Mouse (Mus musculus) right cerebral cortex, postnatal 4 days (tissue): ENCODE results near the gene Lrrc52.

Experiments used
- DNase-seq: peaks from one replicate; pipeline ENCODE4 v3.0.0-alpha.2; 2022

The Lrrc52 gene

DNA sequence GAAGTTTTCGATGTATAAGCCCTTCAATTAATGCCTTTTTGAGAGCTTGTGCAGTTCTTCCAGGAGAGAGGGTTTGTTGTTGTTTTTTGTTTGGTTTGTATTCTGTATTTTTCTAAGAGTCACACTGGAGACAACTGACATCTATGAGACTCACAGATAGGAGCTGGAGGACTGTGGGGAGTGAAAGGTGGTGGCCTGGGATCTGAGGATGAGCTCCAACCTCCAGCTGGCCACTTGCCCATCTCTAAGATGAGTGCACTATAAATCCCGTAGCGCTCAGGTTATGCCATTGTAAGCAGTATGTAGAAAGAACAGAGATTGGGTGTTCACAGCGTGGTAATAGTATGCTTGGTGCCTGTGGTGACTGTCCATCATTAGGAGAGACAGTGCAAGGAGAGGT is 31.6 kb downstream of the Lrrc52 start:
- no peak for DNase-seq

GRCm38 (mm10) chr1:167430976-167431676 is 35.5 kb downstream of the Lrrc52 start:
- no peak for DNase-seq

DNA sequence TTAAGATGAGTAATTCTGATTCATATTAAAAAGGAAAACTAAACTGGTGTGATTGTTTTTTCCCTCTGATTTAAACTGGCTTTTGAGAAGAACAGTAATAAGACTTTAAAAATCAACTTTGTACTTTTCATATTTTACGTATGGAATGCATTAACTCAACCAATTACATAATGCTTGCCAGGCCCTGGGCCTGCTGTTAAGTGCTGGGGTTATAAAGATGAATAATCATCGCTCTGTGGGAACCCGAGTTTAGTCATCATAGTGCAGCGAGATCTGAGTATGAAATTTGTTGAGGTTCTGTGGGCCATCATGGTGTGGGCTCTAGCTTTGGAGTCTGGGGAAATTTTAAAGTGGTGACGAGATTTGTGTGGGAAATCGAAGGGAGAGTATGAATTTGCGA is 39.9 kb downstream of the Lrrc52 start:
- no peak for DNase-seq

GRCm38 (mm10) chr1:167425572-167425971 is 41.0 kb downstream of the Lrrc52 start:
- DNase-seq: no peak

GRCm38 (mm10) chr1:167422501-167423240 is 43.9 kb downstream of the Lrrc52 start:
- no peak for DNase-seq

GRCm38 (mm10) chr1:167414846-167415245 is 51.7 kb downstream of the Lrrc52 start:
- peak; percentile 81 for DNase-seq

DNA sequence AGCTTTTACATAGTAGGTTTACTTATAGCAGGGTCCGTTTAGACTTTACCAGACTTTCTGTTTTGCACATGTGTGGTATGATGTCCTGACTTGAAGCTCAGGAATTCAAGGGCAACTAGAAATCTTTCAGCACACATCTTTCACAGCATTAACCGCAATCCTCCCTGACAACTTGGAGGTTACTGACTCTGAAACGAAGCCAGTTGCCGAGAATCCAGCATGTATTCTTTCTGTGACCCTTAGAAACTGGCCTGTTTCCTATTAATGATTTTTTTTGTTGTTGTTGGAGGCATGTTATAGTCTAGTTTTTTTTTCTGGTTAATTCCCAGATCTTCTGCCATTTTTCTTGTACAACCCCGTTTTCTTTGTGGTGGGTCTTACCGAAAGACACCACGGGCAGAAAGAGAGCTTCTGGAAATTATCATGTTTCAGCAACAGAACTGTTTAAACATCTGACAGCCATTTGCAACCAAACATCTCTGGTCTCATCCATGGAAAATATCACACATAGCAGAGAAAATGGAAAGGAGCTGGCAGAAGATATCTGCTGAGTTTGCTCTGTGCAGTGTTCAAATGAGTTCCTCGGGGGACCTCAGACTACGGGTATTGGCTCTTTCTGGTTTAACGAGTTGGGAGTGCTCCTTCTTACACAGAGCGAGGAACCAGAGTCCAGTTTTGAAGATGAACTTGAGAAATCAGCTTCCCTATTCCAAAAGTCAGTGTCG is 54.4 kb downstream of the Lrrc52 start:
- DNase-seq: no peak

DNA sequence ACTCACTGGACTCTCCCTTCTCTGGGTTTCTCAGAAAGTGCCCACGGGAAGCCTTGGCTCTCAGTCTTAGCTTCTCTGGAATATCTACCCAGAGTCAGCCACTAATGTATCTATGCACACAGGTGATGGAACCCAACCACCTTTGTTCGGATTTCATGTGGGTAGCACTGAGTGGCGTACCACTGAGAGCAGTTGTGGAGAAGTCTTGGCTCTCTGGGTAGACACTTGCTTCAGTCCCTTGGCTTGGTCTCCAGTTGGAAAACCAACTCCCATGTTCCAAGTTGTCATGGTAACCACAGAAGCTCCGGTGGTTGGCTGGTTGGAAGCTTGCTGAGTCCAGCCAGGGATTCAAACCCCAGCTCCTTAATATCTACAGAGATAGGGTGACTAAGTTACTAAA is 57.0 kb downstream of the Lrrc52 start:
- no peak for DNase-seq

- DNase-seq: no peak
These were observed 61.3 kb downstream of the Lrrc52 start for GRCm38 (mm10) chr1:167405237-167405636.
